Mouse (Mus musculus): ENCODE results near the gene Sec23a. TPM values are rescaled to one million over a fixed set of nuclear protein-coding genes. Genes with fewer than 3 reads are reported as not detected.
A peak's percentile ranks its signal among the peaks of the same experiment; 100 is the strongest.

The Sec23a gene
- polyA plus RNA-seq, 1 experiment from 2014 or later: 47.3 TPM

- H3K27me3 ChIP-seq: no peaks in the 10 kb centered on the region
- ATAC-seq: peak; percentile 69
- no peak for DNase-seq (ENCODE audit: low read depth, low spot score)
- in situ Hi-C loops (cut with MboI; ENCODE audit: low pct_unique_long_range_greater_than_20kb): no loop called here
- ChIA-PET POLR2A (no interaction called here), CTCF (no interaction called here)
- no peak for TF ChIP-seq CTCF (IDR thresholded peaks at IDR 0.05)
Measured at GRCm38 (mm10) chr12:59039971-59040844, 28.4 kb upstream of the Sec23a start.

GRCm38 (mm10) chr12:59039162-59039970 is 27.5 kb upstream of the Sec23a start:
- in situ Hi-C loops (cut with MboI; ENCODE audit: low pct_unique_long_range_greater_than_20kb): no loop called here
- TF ChIP-seq CTCF (IDR thresholded peaks at IDR 0.05): no peak
- POLR2A ChIA-PET: no interaction called here
- CTCF ChIA-PET: no interaction called here
- H3K27me3 ChIP-seq: no peaks in the 10 kb centered on the region
- ATAC-seq (no peak), DNase-seq (ENCODE audit: low read depth, low spot score) (no peak)

GRCm38 (mm10) chr12:59032101-59032500 is 20.3 kb upstream of the Sec23a start:
- ChIA-PET POLR2A (no interaction called here), CTCF (no interaction called here)
- peak; percentile 46 for TF ChIP-seq CTCF (IDR thresholded peaks at IDR 0.05)
- no peak for DNase-seq (ENCODE audit: low read depth, low spot score)
- in situ Hi-C loops (cut with MboI; ENCODE audit: low pct_unique_long_range_greater_than_20kb): no loop called here
- no peak for ATAC-seq
- no peaks in the 10 kb centered on the region for H3K27me3 ChIP-seq

- DNase-seq (ENCODE audit: low read depth, low spot score) (no peak), ATAC-seq (no peak)
- POLR2A ChIA-PET: no interaction called here
- no peaks in the 10 kb centered on the region for H3K27me3 ChIP-seq
- no peak for TF ChIP-seq CTCF (IDR thresholded peaks at IDR 0.05)
- CTCF ChIA-PET: no interaction called here
- in situ Hi-C loops (cut with MboI; ENCODE audit: low pct_unique_long_range_greater_than_20kb): no loop called here
Measured at GRCm38 (mm10) chr12:59021306-59021705, 9.5 kb upstream of the Sec23a start.

- ChIA-PET CTCF (no interaction called here), POLR2A (no interaction called here)
- no peaks in the 10 kb centered on the region for H3K27me3 ChIP-seq
- no peak for ATAC-seq
- TF ChIP-seq CTCF (IDR thresholded peaks at IDR 0.05): no peak
- in situ Hi-C loops (cut with MboI; ENCODE audit: low pct_unique_long_range_greater_than_20kb): no loop called here
- DNase-seq (ENCODE audit: low read depth, low spot score): no peak
Measured at GRCm38 (mm10) chr12:59019891-59020290, 8.1 kb upstream of the Sec23a start.

GRCm38 (mm10) chr12:59017970-59018369 is 6.2 kb upstream of the Sec23a start:
- ChIA-PET CTCF (no interaction called here), POLR2A (no interaction called here)
- DNase-seq (ENCODE audit: low read depth, low spot score) (no peak), ATAC-seq (no peak)
- TF ChIP-seq CTCF (IDR thresholded peaks at IDR 0.05): no peak
- in situ Hi-C loops (cut with MboI; ENCODE audit: low pct_unique_long_range_greater_than_20kb): no loop called here
- H3K27me3 ChIP-seq: no peaks in the 10 kb centered on the region

GRCm38 (mm10) chr12:59013234-59013633 is 1.4 kb upstream of the Sec23a start, which contains the start of gene Gemin2:
TSS of gene Gemin2 (plus strand) at chr12:59013393.
- no peak for TF ChIP-seq CTCF (IDR thresholded peaks at IDR 0.05)
- POLR2A ChIA-PET: interaction anchor here (0.6 to 1.3 kb wide), 2 partner anchors 34 to 207 kb away, joined by 3 to 4 read pairs; partner anchors contain the start of gene Fbxo33
- no peaks in the 10 kb centered on the region for H3K27me3 ChIP-seq
- CTCF ChIA-PET: no interaction called here
- DNase-seq (ENCODE audit: low read depth, low spot score) (no peak), ATAC-seq (peak; percentile 61)
- in situ Hi-C loops (cut with MboI; ENCODE audit: low pct_unique_long_range_greater_than_20kb): no loop called here

GRCm38 (mm10) chr12:59012710-59013091 is 884 bp upstream of the Sec23a start:
- no peaks in the 10 kb centered on the region for H3K27me3 ChIP-seq
- ChIA-PET POLR2A (interaction anchor here (0.6 to 1.3 kb wide), 2 partner anchors 34 to 207 kb away, joined by 3 to 4 read pairs; partner anchors contain the start of gene Fbxo33), CTCF (interaction anchor here (1.3 kb wide), 1 partner anchor 36 kb away, joined by 3 read pairs; no protein-coding TSS in a partner anchor)
- ATAC-seq (no peak), DNase-seq (ENCODE audit: low read depth, low spot score) (no peak)
- TF ChIP-seq CTCF (IDR thresholded peaks at IDR 0.05): no peak
- in situ Hi-C loops (cut with MboI; ENCODE audit: low pct_unique_long_range_greater_than_20kb): no loop called here

GRCm38 (mm10) chr12:59011275-59011843 is 458 bp downstream of the Sec23a start:
- DNase-seq (ENCODE audit: low read depth, low spot score) (no peak), ATAC-seq (peak; percentile 64)
- in situ Hi-C loops (cut with MboI; ENCODE audit: low pct_unique_long_range_greater_than_20kb): no loop called here
- no peak for TF ChIP-seq CTCF (IDR thresholded peaks at IDR 0.05)
- POLR2A ChIA-PET: interaction anchor here (0.6 kb wide), 1 partner anchor 11 kb away, joined by 5 read pairs; no protein-coding TSS in a partner anchor
- no peaks in the 10 kb centered on the region for H3K27me3 ChIP-seq
- CTCF ChIA-PET: interaction anchor here (1.3 kb wide), 1 partner anchor 34 kb away, joined by 3 read pairs; no protein-coding TSS in a partner anchor

- DNase-seq (ENCODE audit: low read depth, low spot score) (no peak), ATAC-seq (no peak)
- ChIA-PET CTCF (no interaction called here), POLR2A (no interaction called here)
- TF ChIP-seq CTCF (IDR thresholded peaks at IDR 0.05): no peak
- no peaks in the 10 kb centered on the region for H3K27me3 ChIP-seq
- in situ Hi-C loops (cut with MboI; ENCODE audit: low pct_unique_long_range_greater_than_20kb): no loop called here
Measured at GRCm38 (mm10) chr12:59010482-59010881, 1.3 kb downstream of the Sec23a start.

Data from Patski (cell line).